Mouse (Mus musculus): ENCODE measurements around the gene Krtap4-6. TPM values are rescaled to one million over a fixed set of nuclear protein-coding genes. Genes with fewer than 3 reads are reported as not detected.
"Not testable (repeated sequence)": the region's sequence is repeated elsewhere in the genome, so short reads cannot be mapped to it uniquely, and the experiment has no call there.

The Krtap4-6 gene
- total and polyA plus RNA-seq, 3 experiments, result not detected

- in situ Hi-C loops (cut with MboI; ENCODE audit: low pct_ligation_motif_present, low pct_unique_long_range_greater_than_20kb, low sequenced_read_pairs) (no loop called here), dilution Hi-C loops (cut with MboI; ENCODE audit: extremely low pct_ligation_motif_present, extremely low pct_unique_long_range_greater_than_20kb, low sequenced_read_pairs) (no loop called here)
- H3K36me3 ChIP-seq (replicated peaks in 1 of 2; ENCODE audit: control insufficient read depth in 1 of 2, insufficient read depth in 1 of 2, low read length in 1 of 2), result no peaks in the 10 kb centered on the region
- no peak overlapping the region for H3K9ac ChIP-seq (ENCODE audit: insufficient read depth, low read depth)
- no peak overlapping the region for H3K27ac ChIP-seq (ENCODE audit: insufficient read depth, low read depth)
- no peak overlapping the region for H3K4me3 ChIP-seq (replicated peaks in 1 of 3; ENCODE audit: low read depth in 2 of 3, low read length in 2 of 3, poor library complexity in 1 of 3)
- no peak for DNase-seq (ENCODE audit: extremely low read depth)
- H3K4me2 ChIP-seq (ENCODE audit: insufficient read depth, low read depth, poor library complexity, severe bottlenecking), result no peak overlapping the region
- peaks cover 64% of the 10 kb centered on the region for H3K27me3 ChIP-seq (replicated peaks)
- TF ChIP-seq MAX (IDR thresholded peaks at IDR 0.05; ENCODE audit: low read length) (no peak), ZKSCAN1 (IDR thresholded peaks at IDR 0.05; ENCODE audit: borderline replicate concordance, low read depth, low read length) (no peak), SMC3 (IDR thresholded peaks at IDR 0.05; ENCODE audit: low read depth, low read length) (no peak), USF2 (conservative IDR thresholded peaks at IDR 0.05; ENCODE audit: low read depth, low read length) (no peak), ZNF384 (IDR thresholded peaks at IDR 0.05; ENCODE audit: low read depth, low read length) (no peak), POLR2AphosphoS2 (IDR thresholded peaks at IDR 0.05; ENCODE audit: low read depth, low read length) (no peak), ZC3H11A (IDR thresholded peaks at IDR 0.05; ENCODE audit: low read depth, low read length) (no peak), HCFC1 (IDR thresholded peaks at IDR 0.05; ENCODE audit: low read depth, low read length) (no peak), ETS1 (conservative IDR thresholded peaks at IDR 0.05; ENCODE audit: low read depth, low read length) (no peak)
- H3K9me3 ChIP-seq (replicated peaks; ENCODE audit: low read length), result peaks cover 5% of the 10 kb centered on the region
- H3K79me2 ChIP-seq (replicated peaks; ENCODE audit: control insufficient read depth, extremely low read depth, insufficient read depth, poor library complexity, severe bottlenecking), result no peaks in the 10 kb centered on the region
- H3K4me1 ChIP-seq (ENCODE audit: control insufficient read depth in 1 of 2, insufficient read depth in 2 of 2), result peaks cover 0 to 2% of the 10 kb centered on the region in 2 experiments; a peak in 1 of 4 replicates
Measured at GRCm38 (mm10) chr11:99659256-99659655, 6.5 kb downstream of the Krtap4-6 start.

- H3K36me3 ChIP-seq (replicated peaks in 1 of 2; ENCODE audit: control insufficient read depth in 1 of 2, insufficient read depth in 1 of 2, low read length in 1 of 2); H3K4me3 ChIP-seq (replicated peaks in 1 of 3; ENCODE audit: low read depth in 2 of 3, low read length in 2 of 3, poor library complexity in 1 of 3); H3K79me2 ChIP-seq (replicated peaks; ENCODE audit: control insufficient read depth, extremely low read depth, insufficient read depth, poor library complexity, severe bottlenecking); H3K4me1 ChIP-seq (ENCODE audit: control insufficient read depth in 1 of 2, insufficient read depth in 2 of 2); DNase-seq (ENCODE audit: extremely low read depth); in situ Hi-C loops (cut with MboI; ENCODE audit: low pct_ligation_motif_present, low pct_unique_long_range_greater_than_20kb, low sequenced_read_pairs); H3K27ac ChIP-seq (ENCODE audit: insufficient read depth, low read depth); H3K4me2 ChIP-seq (ENCODE audit: insufficient read depth, low read depth, poor library complexity, severe bottlenecking); H3K9me3 ChIP-seq (replicated peaks; ENCODE audit: low read length); dilution Hi-C loops (cut with MboI; ENCODE audit: extremely low pct_ligation_motif_present, extremely low pct_unique_long_range_greater_than_20kb, low sequenced_read_pairs); H3K9ac ChIP-seq (ENCODE audit: insufficient read depth, low read depth): not testable (repeated sequence)
- peaks cover 65% of the 10 kb centered on the region for H3K27me3 ChIP-seq (replicated peaks)
Measured at GRCm38 (mm10) chr11:99658467-99659010, 7.2 kb downstream of the Krtap4-6 start, which contains the start of gene Gm11563. Gene Gm11563 (minus strand): TSS chr11:99658960.

GRCm38 (mm10) chr11:99657051-99657450 is 8.7 kb downstream of the Krtap4-6 start:
- Histone ChIP-seq H3K27ac (ENCODE audit: insufficient read depth, low read depth) (no peak overlapping the region), H3K79me2 (replicated peaks; ENCODE audit: control insufficient read depth, extremely low read depth, insufficient read depth, poor library complexity, severe bottlenecking) (no peaks in the 10 kb centered on the region), H3K36me3 (replicated peaks in 1 of 2; ENCODE audit: control insufficient read depth in 1 of 2, insufficient read depth in 1 of 2, low read length in 1 of 2) (no peaks in the 10 kb centered on the region), H3K4me1 (ENCODE audit: control insufficient read depth in 1 of 2, insufficient read depth in 2 of 2) (peaks cover 0 to 2% of the 10 kb centered on the region in 2 experiments; a peak in 1 of 4 replicates), H3K9ac (ENCODE audit: insufficient read depth, low read depth) (no peak overlapping the region), H3K4me3 (replicated peaks in 1 of 3; ENCODE audit: low read depth in 2 of 3, low read length in 2 of 3, poor library complexity in 1 of 3) (no peak overlapping the region), H3K9me3 (replicated peaks; ENCODE audit: low read length) (peaks cover 5% of the 10 kb centered on the region), H3K27me3 (replicated peaks) (peaks cover 71% of the 10 kb centered on the region), H3K4me2 (ENCODE audit: insufficient read depth, low read depth, poor library complexity, severe bottlenecking) (no peak overlapping the region)
- TF ChIP-seq USF2 (conservative IDR thresholded peaks at IDR 0.05; ENCODE audit: low read depth, low read length) (no peak), EP300 (IDR thresholded peaks at IDR 0.05; ENCODE audit: low read length) (no peak)
- no peak for DNase-seq (ENCODE audit: extremely low read depth)
- in situ Hi-C loops (cut with MboI; ENCODE audit: low pct_ligation_motif_present, low pct_unique_long_range_greater_than_20kb, low sequenced_read_pairs), result no loop called here
- dilution Hi-C loops (cut with MboI; ENCODE audit: extremely low pct_ligation_motif_present, extremely low pct_unique_long_range_greater_than_20kb, low sequenced_read_pairs), result no loop called here

Measured in CH12.LX (cell line).